Mouse (Mus musculus) lung, adult 18-20 months (tissue): ENCODE measurements around the gene Strada.
A peak's percentile ranks its signal among the peaks of the same experiment; 100 is the strongest.

Experiments used
- DNase-seq, 2 experiments: peaks; one replicate each; pipeline ENCODE4 v3.0.0; 2022; ENCODE audit warnings: mixed read lengths in 2 of 2

Gene Strada

DNA sequence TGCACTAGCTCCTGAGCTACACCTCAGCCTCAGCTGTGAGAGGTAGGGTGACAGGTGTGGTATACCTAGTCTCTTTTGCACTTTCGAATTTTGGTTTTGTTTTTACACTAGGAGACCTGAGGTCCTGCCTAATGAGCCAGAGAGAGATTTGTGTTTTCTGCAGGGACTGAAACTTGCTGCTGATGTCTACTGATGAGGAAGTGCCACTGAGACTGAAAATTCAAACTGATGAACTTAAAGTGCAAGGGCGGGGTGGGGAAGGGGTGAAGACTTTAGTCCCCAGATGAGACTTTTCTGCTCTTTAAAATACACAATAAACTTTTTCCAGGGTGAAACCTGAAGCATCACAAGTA, 21.5 kb downstream of the Strada start:
- no peak for DNase-seq

DNA sequence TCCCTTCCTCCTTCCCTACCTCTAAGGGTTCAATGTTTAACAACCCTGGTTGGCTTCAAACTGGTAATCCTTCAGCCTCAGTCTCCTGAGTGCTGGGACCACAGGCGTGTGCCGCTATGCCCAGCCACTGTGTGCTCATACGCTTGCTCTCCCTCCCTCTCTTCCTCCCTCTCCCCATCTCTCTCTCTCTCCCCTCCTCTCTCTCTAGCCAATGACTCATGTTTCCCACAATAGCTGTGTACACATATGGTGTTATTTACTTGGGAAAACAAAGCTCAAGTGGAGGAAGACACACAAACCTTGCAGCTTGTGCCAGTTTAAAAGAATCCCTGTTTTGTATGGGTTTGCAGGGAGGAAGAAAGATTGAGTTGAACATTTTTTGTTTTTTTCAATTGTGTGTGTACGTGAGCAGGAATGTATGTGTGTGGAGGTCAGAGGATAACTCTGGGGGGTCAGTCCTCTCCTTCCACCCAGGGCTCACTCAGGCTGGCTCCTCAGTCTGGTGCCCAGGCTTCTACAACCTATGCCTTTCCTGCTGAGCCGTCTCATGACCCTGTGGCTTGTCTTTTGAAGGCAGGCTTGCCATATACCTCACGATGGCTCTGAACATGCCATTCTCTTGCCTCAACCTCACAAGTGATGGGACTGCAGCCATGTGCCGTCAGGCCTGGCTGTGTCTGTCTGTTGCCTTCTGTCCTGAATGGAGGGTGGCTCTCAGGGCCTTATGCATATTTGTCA, 22.1 kb downstream of the Strada start:
- DNase-seq, result no peak

DNA sequence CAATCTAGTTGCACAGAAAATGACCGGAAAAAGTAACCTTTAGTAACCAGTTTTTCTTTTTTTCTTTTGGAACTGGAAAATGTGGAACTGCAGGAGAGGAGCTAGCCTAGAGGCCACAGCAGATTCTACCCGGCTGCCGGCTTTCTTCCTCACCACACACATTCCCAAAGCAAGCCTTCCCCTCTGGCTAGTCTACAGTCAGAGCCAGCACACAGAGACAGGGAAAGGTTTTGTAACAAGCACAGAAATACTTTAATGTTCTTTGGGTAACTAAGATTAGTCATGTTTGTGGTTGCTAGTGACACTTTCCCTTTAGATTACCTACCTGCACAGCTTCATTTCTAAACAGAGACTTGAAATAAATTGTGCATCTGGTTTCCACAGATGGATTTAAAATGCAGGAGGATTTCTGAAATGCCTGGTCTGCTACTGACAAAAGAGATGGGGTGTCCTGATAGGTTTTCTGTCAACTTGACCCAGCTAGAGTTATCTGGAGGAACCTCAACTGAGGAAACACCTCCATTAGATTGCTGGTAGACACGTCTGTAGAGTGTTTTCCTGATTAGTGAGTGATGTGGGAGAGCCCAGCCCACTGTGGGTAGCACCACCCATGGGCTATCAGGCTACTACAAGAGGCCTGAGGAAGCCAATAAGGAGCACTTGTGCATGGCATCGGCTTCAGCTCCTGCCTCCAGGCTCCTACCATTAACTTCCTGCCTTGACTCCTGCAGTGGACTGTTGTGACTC, 23.8 kb downstream of the Strada start:
- DNase-seq, result peak in 1 of 2 experiments; percentile 33

DNA sequence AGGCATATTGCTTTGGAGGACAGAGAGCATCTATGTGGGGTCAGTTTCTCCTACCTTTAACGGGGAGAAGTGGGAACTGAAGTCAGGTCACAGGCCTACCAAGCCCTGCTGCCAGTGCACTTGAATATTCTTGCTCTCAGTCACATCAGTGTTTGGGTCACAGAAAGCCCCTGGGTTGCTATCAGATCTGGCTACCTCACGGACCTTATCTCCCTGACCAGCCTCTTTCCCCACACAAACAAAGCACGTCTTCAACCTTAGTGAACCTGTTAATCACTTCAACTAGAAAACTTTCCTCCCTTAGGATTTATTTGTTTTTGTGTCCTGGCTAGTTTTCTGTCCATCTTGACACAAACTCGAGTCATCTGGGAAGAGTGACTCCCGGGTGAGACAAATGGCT, 25.6 kb downstream of the Strada start:
- no peak for DNase-seq

DNA sequence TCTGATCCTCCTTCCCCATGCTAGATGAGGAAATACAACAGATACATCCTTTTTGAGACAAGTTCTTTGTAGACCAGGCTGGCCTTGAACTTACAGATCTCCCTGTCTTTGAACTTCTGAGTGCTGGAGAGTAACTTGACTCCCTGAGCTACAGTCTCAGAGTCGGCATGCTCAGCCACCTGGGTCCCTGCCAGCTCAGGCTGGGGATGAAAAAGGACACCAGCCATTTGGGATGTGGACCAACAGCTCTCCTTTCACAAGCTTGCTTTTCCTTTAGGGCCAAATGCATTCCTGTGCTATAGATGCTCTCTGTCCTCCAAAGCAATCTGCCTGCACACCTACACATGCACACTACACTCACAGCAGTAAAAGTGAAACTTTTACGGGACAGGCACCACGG, 26.9 kb downstream of the Strada start:
- DNase-seq, result no peak

DNA sequence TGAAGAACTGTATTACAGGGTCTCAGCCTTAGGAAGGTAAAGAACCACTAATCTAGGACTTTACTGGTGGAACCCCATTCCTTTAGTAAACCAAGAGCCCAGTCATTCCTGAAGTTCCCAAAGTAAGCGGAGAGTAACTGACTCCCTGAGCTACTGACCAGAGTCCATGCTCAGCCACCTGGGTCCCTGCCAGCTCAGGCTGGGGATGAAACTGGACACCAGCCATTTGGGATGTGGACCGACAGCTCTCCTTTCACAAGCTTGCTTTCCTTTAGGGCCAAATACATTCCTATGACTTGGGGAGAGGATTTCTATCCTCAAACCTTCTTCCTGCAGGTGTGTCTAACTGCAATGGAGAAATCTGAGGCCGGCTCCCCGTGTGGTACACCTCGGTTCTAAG, 27.6 kb downstream of the Strada start:
- no peak for DNase-seq

DNA sequence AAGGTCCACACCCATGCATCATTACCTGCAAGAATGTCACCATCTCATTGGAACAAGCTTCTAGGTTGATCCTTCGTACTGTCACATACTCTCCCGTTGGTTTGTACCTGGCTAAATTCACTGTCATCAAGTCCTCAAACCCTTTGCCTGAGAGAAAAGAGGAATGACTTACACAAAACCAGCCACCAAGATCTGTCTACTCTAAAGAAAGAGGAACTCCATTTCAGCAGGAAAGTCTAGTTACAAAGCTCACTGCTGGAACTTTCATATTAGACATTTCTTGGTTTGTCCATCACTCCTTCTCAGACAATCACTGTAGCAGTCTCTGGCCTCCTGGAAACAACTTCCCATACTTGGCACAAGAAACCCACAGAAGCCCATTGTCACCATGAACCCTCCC, 28.7 kb downstream of the Strada start:
- DNase-seq, result no peak

DNA sequence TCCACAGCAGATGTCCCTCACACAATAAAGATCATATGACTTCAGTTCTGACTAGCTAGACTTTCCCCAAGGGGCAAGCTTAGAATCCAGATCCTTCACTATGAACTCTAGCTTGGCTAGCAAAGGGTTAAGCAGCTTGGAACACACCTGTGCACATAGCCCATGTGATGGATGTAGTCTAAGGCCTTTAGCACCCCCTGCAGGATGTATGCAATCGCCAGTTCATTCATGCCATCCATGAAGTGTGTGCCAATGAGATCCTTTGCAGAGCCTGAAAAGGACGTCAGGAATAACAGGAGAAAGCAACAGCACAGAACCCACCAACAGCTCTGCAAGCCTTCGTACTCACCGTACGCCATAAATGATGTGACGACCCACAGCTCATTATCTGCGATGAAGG, 31.2 kb downstream of the Strada start:
- DNase-seq, result peak in 1 of 2 experiments; percentile 53

DNA sequence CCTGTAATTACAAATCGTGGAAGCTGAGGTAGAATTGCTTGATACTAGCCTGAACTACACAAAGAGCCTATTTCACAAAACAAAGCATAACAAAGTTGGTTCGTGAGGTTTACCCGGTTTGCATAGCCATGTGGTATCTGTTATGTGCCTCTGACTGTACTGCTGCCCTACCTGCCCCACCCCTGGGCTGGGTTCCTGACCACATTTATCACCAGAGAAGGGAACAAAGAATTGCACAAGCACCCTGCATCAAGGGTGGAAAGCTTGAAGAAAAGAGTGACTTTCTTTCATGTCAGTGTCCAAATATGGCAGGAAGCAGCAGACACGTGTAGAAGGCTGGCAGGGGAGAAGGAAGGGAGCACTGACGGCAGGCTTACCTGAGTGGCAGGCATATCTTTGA, 34.5 kb downstream of the Strada start:
- DNase-seq, result no peak

DNA sequence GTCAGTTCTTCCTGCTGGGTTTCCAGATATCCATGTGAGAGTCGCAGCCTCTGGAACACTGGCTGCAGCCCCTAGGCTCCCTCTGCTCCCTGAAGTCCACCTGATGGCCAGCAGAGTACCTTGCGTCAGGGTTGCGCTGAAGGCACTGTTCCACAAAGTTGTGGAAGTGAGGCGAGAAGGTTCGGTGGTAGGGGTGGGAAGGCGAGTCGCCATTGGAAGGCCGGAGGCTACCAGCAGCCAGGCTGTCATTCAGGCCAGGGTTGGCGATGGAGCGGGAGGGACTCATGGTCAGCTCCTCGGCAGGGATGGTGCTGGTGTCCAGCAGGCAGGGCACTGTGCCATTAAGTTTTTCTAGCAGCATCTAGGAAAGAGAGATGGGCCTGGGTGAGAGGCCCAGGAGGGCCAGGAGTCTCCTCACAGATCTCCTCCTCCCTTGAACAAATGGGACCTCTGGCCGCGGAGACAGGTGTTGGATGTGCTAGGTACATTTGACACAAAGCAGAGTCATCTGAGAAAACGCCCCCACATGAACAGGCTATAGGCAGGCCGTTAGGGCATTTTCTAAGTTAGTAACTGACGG, 37.3 kb downstream of the Strada start:
- DNase-seq, result no peak

DNA sequence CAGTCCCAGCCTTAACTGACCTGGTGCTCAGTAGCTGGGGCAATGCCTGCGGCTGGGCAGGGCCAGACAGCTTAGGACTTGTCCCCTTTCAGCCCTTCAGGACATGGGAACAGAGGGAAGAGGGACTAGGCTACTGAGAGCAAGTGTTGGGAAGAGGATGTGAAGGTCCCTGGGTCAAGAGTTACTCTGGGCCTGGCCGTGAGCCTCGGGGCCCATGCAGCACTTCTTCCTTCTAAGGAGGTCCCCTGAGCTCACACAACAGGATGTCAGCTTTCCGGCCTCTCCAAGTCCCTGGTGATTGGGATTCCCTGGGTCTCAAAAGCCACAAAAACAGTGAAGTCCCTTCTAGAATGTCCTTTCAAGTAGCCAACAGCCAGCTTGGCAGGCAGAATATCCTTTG, 38.4 kb downstream of the Strada start:
- no peak for DNase-seq

DNA sequence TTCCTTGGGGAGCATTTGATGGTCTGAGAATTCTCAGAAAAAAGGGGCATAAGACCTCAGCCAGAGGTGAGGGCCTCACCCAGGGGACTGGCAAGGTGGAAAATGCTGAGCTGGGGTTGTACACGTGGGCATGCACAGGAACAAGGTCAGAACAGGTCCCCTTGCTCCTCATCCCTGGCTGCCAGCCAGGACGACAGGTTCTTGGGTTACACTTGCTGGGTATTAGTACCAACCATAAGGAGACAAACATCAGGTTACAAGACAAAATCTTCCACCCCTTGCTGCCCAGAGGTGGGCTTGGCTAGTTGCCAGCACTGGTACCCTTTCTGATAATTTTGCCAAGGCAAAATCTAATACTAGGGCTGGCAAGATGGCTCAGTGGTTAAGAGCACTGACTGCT, 39.7 kb downstream of the Strada start:
- no peak for DNase-seq

DNA sequence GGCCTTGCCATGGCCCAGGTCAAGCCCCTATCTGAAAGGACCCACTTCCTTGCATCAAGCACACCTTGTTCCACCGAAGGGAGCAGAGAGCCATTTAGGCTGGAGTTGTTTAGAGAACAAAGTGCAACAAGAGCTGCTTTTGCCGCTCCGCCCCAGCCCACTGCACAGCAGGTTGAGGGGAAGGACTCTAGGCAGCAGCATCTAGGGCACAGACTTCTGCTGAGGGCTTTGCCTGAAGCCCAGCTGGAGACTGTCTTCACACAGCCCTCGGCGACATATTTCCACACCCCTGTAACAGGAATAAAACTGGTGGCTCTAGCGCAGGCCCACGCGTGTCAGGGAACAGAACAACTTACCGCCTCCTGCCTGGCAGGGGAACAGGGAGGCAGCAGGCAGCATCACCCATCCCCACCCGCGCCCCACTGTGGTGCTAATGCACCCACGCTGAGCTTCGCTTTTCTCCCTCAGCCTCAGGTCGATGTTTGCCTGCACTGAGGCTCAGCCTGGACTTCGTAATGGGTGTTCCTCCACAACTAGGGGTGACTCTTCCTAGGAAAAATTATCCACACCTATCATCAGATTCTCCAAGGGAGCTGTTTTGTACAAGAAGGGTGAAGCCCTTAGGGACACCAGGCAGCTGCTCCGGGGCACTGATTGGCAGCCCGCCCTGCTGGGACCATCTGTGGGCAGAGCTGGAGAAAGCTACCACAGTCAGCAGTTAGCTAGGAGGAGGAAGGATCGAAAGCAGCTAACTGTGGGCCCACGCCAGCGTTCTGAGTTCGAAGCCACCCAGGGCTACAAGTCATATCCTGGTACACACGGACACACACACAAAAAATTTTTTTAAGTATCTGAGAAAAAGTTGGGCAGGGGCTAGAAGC, 40.9 kb downstream of the Strada start, which contains the start of the genes Gm10840 and Limd2:
Gm10840 (plus strand) TSS at position 10 of the 881 bp plus-strand sequence.
Limd2 (minus strand) TSS at position 20 of the 881 bp plus-strand sequence.
- peak; percentile 45 to 59 for DNase-seq

DNA sequence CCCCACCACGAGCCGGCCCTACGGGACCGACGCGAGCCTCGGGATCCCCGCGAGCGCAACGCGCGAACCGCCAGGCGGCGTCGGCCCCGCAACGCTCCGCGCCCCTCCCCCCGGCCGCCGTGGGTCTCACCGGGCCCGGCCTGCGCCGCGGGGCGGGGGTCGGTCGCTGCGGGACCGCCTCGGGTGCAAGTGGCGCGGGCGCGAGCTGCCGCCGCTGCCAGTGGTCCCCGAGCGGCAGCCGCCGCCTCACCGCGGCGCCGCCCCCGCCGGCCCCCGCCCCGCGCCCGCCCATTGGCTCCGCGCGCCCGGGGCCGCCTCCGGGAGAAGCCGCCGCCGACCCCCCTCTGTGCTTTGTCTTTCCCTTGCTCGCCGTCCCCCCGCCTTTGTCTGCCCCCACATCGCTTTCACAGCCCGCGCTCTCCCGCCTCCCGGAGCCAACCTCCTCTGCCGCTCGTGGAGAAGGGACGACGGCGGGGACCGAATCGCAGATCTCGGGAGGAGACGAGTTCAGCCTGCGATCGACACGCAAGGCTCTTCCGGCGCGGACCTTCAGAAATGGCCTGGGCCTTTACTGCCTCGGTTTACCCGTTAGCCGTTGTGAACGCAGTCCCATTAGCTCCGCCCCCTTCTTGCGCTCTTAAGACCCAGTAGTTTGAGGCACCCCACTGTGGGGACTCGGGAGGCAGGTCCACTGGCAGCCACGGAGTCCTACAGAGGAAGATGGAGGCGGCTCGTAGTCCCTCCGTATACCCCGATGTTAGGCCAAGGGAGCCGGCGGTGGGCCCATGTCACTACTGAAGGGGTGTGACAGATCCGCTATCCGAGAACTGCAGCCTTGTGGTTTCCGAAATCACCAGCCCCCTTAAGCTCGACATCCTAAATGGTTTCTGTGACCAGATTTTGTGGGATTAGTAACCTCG, 41.8 kb downstream of the Strada start:
- DNase-seq, result peak; percentile 78 to 82

DNA sequence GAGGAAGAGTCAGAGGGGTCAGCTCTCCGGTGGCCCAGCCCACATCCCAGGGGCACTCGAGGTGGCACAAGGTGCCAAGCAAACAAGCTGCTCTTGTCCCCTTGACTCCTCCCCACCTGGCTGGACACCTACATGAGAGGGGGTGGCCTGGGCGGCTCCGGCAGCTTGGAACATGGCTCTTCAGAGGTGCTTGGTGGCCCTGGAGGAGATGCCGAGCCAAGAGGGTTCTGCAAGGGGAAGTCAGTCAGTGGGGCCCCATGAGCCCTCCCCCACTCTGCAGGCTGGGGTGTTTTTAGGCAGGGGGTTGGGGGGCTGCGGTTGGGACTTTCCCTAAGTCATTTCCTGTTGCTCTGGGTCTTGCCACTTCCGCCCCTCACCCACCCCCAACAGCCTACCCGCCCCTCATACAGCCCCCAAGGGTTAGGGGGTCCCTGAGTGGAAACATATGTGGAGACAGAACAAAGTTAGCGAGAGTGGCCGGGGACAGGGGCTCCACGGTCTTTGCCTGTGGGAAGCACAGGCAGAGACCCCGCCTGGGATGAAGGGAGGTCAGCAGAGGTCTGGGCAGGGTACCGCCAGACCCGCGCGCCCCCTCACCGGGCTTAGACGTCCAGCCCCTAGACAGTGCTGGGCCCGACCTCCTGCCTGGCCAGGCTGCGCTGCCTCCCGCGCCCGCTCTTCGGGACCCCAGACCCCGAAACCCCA, 42.6 kb downstream of the Strada start:
- peak; percentile 91 to 93 for DNase-seq

DNA sequence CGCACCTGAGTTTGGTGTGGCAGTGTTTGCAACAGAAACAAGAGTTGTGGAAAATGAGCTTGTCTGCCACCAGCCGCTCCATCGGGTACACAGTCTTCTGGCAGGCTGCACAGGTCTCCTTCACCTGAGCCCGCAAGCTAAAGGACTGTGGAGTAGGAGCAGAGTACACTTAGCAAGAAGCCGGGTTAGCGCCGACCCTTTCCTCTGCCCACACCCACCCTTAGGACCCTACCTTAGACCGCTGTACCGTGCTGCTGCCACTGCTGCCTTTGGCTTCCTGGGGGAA, 43.1 kb downstream of the Strada start:
- no peak for DNase-seq

DNA sequence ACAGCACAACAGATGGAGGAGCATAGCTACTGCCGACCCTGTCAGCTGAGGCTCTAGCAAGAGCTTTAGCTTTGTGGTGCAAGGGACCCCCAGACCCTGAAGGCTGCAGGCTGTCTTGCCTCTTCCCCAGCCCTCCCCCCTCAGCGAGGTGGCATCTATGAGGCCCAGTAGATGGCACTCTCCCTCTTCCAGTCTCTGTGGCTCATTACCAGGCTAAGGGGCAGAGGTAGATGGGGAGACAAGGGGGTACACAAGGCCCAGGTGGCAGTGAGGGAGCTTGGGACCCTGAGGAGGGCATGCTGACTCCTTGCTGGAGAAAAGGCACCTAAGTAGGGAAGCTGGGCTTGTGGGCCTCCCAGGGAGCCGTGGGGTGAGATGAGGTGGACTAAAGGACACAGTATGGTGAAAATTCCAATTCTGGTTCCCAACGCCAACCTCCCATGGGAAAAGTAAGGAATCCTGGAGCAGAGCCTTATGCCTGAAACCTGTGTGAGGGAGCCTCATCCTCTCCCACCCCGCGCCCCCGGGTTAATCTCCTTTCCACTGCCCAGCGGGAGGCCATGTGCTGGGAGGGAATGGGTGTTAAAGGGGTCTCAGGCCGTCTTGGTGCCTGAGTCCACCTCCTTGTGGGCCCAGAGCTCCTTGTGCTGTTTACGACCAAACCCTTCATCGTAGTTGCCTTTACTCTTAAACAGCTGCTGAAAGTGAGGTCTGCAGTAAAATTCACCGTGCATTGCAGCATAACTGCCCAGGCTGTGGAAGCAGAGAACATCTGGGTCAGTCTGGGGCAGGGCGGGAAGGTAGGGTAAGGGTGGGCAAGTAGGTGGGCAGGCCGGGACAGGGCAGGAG, 43.7 kb downstream of the Strada start:
- DNase-seq, result no peak

DNA sequence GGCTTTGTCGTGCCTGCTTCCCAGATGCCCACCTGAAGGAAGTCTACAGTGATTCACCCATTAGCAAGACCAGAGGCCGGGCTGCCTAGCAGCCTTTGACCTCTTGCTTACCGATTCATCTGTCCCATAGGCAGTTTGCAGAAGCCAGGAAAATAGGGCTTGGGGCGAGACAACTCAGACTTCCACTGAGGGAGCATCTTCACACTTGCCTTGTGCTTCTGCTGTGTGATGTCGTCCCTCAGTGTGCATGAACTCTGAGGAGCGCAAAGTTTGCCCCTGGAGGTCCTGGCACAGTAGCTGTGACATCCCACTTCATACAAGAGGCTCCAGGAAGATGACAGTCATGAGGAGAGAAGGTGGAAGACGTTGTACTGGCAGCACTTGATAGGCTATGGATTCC, 44.8 kb downstream of the Strada start:
- no peak for DNase-seq

DNA sequence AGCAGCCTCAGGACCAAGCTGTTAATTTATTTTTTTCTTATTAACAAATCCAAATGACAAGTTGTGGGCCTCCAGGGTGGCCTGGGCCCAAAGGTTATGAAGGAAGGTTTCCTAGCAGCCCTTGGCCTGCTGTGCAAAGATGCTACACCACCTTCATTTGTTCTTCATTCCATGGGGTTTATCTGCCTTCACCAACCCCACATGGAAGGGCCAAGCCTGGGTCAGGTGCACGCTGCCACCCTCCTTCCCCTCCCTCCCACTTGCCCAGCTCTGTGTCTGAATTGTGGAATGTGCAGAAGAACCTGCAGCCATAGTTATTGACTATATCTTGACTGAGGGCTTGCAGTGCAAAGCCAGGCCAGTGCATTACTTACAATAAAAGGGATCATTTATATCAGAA, 45.7 kb downstream of the Strada start:
- DNase-seq, result no peak

DNA sequence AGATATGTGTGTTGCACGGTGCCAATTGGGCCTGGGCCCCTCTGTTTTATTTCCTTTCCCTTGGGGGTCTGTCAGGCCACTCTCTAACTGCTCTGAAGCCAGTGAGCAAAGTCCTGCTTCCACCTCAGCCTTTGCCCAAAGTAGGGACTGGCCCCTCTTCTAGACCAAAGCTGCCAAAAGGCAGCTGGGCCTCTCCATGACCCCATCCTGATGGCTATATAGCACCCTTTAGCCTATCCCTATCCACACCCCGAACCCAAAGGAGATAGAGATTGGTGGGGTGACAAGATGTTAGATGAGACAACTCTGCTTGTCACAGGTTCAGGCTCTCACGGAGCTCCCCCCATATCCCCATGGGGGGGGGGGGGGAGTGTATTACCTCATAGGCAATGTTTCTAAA, 46.2 kb downstream of the Strada start:
- DNase-seq, result no peak

DNA sequence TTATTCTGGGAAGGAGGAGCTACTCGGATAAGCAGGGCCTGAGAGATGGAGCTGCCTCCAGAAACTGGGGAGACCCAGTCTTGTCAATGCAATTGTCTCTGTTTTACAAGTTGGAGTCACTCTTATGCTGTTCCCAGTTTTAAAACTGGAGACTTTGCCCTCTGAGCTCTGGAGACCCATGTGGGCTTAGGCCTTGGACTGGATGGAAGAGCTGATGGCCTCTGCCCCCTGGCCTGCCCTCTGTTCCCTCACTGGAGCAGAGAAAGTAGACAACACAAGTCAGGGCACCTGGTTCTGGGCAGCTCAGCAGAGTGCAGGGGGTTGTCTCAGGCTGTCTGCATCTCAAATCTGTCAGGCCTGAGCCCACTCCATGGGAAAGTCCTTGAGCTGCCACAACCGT, 47.2 kb downstream of the Strada start:
- DNase-seq, result no peak
